Mouse (Mus musculus) bone marrow macrophage, adult 2 months (primary cell): ENCODE measurements around the gene Ddb2.

Experiments used
- CTCF ChIP-seq: IDR thresholded peaks from 2 replicates; pipeline ENCODE4 v1.5.1; 2012; ENCODE audit warnings: low read depth, mild to moderate bottlenecking, low read length, moderate library complexity
- POLR2A ChIP-seq: IDR thresholded peaks from 2 replicates; pipeline ENCODE4 v1.6.1; 2012; ENCODE audit warnings: mild to moderate bottlenecking, low read depth, low read length, borderline replicate concordance

- no peak for TF ChIP-seq CTCF
- TF ChIP-seq POLR2A, result no peak
Observed at GRCm38 (mm10) chr2:91257126-91257980, 20.6 kb upstream of the Ddb2 start.
